Mouse (Mus musculus): Measurements from ENCODE around the gene Dnajb4.

GRCm38 (mm10) chr3:152142146-152142545, 68.0 kb downstream of the Dnajb4 start:
- TF ChIP-seq CTCF (IDR thresholded peaks at IDR 0.05; ENCODE audit: low read depth) (no peak), EP300 (IDR thresholded peaks at IDR 0.05; ENCODE audit: low read depth) (no peak)
